Mouse (Mus musculus): ENCODE results near the gene Sox18. TPM values are rescaled to one million over a fixed set of nuclear protein-coding genes. Genes with fewer than 3 reads are reported as not detected.

The Sox18 gene
- polyA plus RNA-seq, 1 experiment from 2014 or later: 18.6 TPM

DNA sequence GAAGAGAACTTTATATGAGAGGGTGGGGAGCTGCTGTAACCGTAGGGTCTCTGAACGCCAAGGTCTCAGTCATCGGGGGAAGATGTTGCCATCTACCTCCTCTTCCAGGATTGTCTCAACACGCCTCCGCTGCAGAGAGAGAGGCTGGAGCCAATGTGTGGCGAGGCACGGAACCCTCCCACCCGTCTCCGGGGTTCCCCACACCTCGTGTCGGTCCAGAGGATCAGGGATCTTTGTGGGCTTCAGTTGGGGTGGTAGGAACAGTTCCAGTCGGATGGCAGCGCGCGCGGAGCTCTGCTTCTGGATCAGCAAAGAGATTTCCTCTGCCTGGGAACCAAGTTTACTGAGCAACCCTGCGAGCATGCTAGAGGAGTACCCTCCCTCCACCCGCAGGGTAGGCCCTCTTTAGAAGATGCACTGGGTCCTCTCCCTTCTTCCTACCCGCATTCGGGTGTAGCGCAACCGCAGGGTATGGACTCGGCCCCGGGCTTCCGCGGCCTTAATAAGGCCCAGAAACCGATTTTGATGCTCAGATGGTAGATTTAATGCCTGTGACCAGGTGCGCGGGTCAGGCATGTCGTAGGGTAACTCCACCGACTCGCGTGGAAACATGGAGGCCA is 25.5 kb upstream of the Sox18 start:
- H3K4me3 ChIP-seq (ENCODE audit: low read depth, low read length): no peak overlapping the region
- no peak overlapping the region for H3K9ac ChIP-seq (ENCODE audit: low read depth, low read length)
- H3K9me3 ChIP-seq (replicated peaks; ENCODE audit: control insufficient read depth, low read length): no peaks in the 10 kb centered on the region
- no peak for ATAC-seq (replicated peaks; ENCODE audit: insufficient number of reproducible peaks, low FRiP score, low TSS enrichment)
- no peak overlapping the region for H3K27ac ChIP-seq (ENCODE audit: low read depth, low read length)
- WGBS (ENCODE audit: insufficient replicate concordance): 52% methylated on average over 33 of the region's 33 CpGs
- H3K4me2 ChIP-seq: no peak overlapping the region
- no peaks in the 10 kb centered on the region for H3K36me3 ChIP-seq (ENCODE audit: control insufficient read depth, insufficient read depth, low read length)
- H3K4me1 ChIP-seq (ENCODE audit: control insufficient read depth, insufficient read depth, low read length): peaks cover 7% of the 10 kb centered on the region
- peaks cover 7% of the 10 kb centered on the region; the same call in 1 of the 2 replicates for H3K27me3 ChIP-seq (ENCODE audit: control insufficient read depth, insufficient read depth, low read length)

DNA sequence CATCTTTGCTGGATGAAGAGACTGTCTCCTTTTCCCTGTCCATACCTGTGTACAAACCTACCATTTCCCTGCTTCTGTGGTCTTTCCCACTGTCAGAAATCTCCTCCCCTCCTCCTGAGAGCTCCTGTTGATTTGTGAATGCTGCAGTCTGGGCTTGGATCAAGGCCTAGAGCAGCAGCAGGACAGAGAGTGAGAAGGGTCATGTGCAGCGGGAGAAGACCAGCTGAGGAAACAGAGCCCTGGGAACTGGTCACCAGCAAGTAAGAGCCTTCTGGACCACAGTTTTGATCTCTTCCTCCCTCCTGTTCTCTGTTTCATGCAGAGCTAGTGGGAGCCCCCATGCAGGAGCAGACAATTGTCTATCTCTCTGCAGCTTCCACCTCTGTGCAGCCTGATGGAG is 24.3 kb upstream of the Sox18 start:
- Histone ChIP-seq H3K4me3 (ENCODE audit: low read depth, low read length) (no peak overlapping the region), H3K4me2 (no peak overlapping the region), H3K27ac (ENCODE audit: low read depth, low read length) (no peak overlapping the region), H3K9ac (ENCODE audit: low read depth, low read length) (no peak overlapping the region), H3K4me1 (ENCODE audit: control insufficient read depth, insufficient read depth, low read length) (peaks cover 10% of the 10 kb centered on the region), H3K9me3 (replicated peaks; ENCODE audit: control insufficient read depth, low read length) (no peaks in the 10 kb centered on the region), H3K27me3 (ENCODE audit: control insufficient read depth, insufficient read depth, low read length) (peaks cover 7% of the 10 kb centered on the region; the same call in 1 of the 2 replicates), H3K36me3 (ENCODE audit: control insufficient read depth, insufficient read depth, low read length) (no peaks in the 10 kb centered on the region)
- WGBS (ENCODE audit: insufficient replicate concordance): 78% methylated on average over 1 of the region's 1 CpGs
- ATAC-seq (replicated peaks; ENCODE audit: insufficient number of reproducible peaks, low FRiP score, low TSS enrichment): no peak

DNA sequence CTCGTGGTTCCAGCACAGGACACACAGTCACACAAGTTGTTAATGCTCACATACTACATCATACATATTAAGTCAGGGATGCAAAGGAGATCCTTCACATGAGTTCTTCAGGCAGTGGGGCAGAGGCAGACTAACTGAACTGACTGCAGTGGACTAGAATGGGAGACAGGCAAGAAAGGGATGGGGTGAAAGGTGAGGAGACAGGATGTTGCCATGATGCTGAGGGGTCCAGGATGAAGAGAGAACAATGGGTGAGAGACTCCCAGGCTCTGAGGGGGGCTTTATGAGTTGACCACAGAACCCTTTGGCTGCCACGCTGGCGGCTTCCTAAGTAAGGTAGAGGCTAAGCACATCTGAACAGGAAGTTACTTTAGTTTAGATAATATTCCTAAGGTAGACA is 23.1 kb upstream of the Sox18 start:
- Histone ChIP-seq H3K36me3 (ENCODE audit: control insufficient read depth, insufficient read depth, low read length) (no peaks in the 10 kb centered on the region), H3K27me3 (ENCODE audit: control insufficient read depth, insufficient read depth, low read length) (peaks cover 7% of the 10 kb centered on the region; the same call in 1 of the 2 replicates), H3K9ac (ENCODE audit: low read depth, low read length) (peak overlapping the region; percentile 85; the same call in 1 of the 2 replicates), H3K27ac (ENCODE audit: low read depth, low read length) (no peak overlapping the region), H3K4me1 (ENCODE audit: control insufficient read depth, insufficient read depth, low read length) (peaks cover 10% of the 10 kb centered on the region), H3K9me3 (replicated peaks; ENCODE audit: control insufficient read depth, low read length) (no peaks in the 10 kb centered on the region), H3K4me2 (peak overlapping the region; percentile 95), H3K4me3 (ENCODE audit: low read depth, low read length) (no peak overlapping the region)
- no peak for ATAC-seq (replicated peaks; ENCODE audit: insufficient number of reproducible peaks, low FRiP score, low TSS enrichment)
- WGBS (ENCODE audit: insufficient replicate concordance): 88% methylated on average over 3 of the region's 3 CpGs

DNA sequence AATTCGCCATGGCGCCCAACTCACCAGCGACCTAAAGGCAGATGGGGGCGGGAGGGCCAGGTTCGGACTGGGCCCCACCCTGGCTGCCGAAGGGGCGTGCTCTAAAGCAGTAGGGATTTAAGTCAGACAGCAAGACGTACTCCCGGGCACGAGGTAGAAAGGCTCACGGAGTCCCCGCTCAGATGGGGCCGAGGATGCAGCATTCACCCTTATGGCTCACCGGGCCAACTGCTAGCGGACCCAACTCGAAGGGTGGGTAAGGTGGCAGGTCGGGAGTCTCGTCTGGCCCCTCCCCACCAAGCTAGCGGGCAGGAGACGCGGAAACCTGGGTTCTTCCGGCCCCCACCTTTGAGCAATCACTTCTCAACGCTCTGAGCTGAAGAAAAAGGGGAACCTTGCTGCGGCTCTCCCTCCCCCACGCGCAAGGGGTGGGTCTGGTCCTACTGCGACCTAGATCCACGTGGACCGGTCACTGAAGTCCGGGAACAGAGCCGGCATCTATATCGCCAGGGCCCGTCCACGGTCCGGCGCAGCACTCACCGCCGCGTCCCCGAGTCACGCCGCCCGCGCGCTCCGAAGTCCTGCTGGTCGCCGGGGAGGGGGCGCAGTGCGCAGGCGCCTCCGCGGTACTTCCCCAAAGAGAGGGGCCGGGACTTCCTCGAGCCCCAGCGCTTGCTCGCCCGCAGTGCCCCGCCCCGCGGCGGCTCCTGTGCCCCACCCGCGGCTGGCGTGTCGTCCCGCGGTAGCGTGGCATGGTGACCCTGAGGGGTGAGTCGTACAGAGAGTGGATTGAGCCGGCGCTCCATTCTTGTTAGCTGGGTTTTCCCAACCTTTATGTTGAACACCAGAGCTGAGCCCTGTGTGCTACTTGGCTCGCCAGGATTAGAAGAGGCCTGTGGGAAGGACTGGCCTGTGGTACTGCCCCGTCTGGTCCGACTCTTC is 22.2 kb upstream of the Sox18 start, which contains the start of gene Rgs19:
Rgs19 (minus strand) TSS at position 639 of the 942 bp plus-strand sequence.
- Histone ChIP-seq H3K9ac (ENCODE audit: low read depth, low read length) (peak within 1 kb of the TSS; percentile 85), H3K4me1 (ENCODE audit: control insufficient read depth, insufficient read depth, low read length) (peaks cover 10% of the 10 kb centered on the region), H3K36me3 (ENCODE audit: control insufficient read depth, insufficient read depth, low read length) (no peaks in the 10 kb centered on the region; the same call in 1 of the 2 replicates), H3K4me2 (peak within 1 kb of the TSS; percentile 95), H3K9me3 (replicated peaks; ENCODE audit: control insufficient read depth, low read length) (no peaks in the 10 kb centered on the region), H3K27me3 (ENCODE audit: control insufficient read depth, insufficient read depth, low read length) (peaks cover 7% of the 10 kb centered on the region; the same call in 1 of the 2 replicates), H3K27ac (ENCODE audit: low read depth, low read length) (peak within 1 kb of the TSS; percentile 59), H3K4me3 (ENCODE audit: low read depth, low read length) (peak within 1 kb of the TSS; percentile 69)
- WGBS (ENCODE audit: insufficient replicate concordance): under 1% methylated on average over 75 of the region's 75 CpGs
- peak; percentile 71 for ATAC-seq (replicated peaks; ENCODE audit: insufficient number of reproducible peaks, low FRiP score, low TSS enrichment)

DNA sequence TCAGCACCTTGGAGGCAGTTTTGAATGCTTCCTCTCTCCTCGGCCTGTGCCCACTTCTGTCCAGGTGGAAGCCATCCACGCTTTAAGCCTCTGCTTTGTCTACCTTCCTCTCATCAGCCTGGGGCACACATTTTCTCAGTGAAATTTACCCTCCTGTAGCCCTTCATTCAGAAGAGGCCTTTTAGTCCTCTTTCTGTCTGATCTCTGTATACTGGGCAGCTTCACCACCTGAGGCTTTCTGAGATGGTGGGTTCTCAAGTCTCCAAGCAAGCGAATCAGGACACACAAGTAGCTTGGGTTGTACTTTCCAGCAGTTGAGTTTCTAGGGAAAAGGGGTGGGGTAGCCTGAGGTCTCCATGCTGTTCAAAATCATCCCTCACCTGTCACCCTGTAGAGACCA is 20.9 kb upstream of the Sox18 start:
- Histone ChIP-seq H3K36me3 (ENCODE audit: control insufficient read depth, insufficient read depth, low read length) (peaks cover under 1% of the 10 kb centered on the region; the same call in 1 of the 2 replicates), H3K9me3 (replicated peaks; ENCODE audit: control insufficient read depth, low read length) (no peaks in the 10 kb centered on the region), H3K4me2 (peak overlapping the region; percentile 95), H3K27me3 (ENCODE audit: control insufficient read depth, insufficient read depth, low read length) (peaks cover 7% of the 10 kb centered on the region; the same call in 1 of the 2 replicates), H3K9ac (ENCODE audit: low read depth, low read length) (no peak overlapping the region), H3K27ac (ENCODE audit: low read depth, low read length) (no peak overlapping the region), H3K4me3 (ENCODE audit: low read depth, low read length) (no peak overlapping the region), H3K4me1 (ENCODE audit: control insufficient read depth, insufficient read depth, low read length) (peaks cover 10% of the 10 kb centered on the region)
- WGBS (ENCODE audit: insufficient replicate concordance): 83% methylated on average over 3 of the region's 3 CpGs
- no peak for ATAC-seq (replicated peaks; ENCODE audit: insufficient number of reproducible peaks, low FRiP score, low TSS enrichment)

DNA sequence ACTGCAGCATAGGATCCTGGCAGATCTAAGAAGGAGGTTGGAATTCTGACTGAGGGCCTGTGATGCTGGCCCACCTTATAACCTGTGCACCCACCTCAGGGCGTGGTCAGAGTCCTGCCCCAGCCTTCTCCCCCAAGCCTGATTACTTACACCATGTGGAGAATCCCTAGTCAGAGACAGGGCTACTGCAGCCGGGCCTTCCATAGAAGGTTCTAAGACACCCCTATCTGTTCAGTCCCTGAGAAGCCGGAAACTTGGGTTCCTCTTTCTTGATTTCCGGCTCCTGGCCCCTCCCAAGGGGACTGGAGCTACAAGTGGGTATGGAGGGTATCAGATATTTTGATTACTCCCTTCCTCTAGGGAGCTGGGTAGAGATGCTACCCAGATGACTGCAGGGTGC is 20.1 kb upstream of the Sox18 start:
- no peak overlapping the region for H3K4me2 ChIP-seq
- H3K9ac ChIP-seq (ENCODE audit: low read depth, low read length): no peak overlapping the region
- H3K4me3 ChIP-seq (ENCODE audit: low read depth, low read length): 0 out of 2 replicates have a peak overlapping the region, but pooled peaks have one; percentile 1
- no peaks in the 10 kb centered on the region for H3K9me3 ChIP-seq (replicated peaks; ENCODE audit: control insufficient read depth, low read length)
- 83% methylated on average over 4 of the region's 4 CpGs for WGBS (ENCODE audit: insufficient replicate concordance)
- peaks cover 3% of the 10 kb centered on the region; the same call in 1 of the 2 replicates for H3K27me3 ChIP-seq (ENCODE audit: control insufficient read depth, insufficient read depth, low read length)
- H3K27ac ChIP-seq (ENCODE audit: low read depth, low read length): no peak overlapping the region
- peaks cover 10% of the 10 kb centered on the region for H3K4me1 ChIP-seq (ENCODE audit: control insufficient read depth, insufficient read depth, low read length)
- no peak for ATAC-seq (replicated peaks; ENCODE audit: insufficient number of reproducible peaks, low FRiP score, low TSS enrichment)
- peaks cover 2% of the 10 kb centered on the region; the same call in 1 of the 2 replicates for H3K36me3 ChIP-seq (ENCODE audit: control insufficient read depth, insufficient read depth, low read length)

DNA sequence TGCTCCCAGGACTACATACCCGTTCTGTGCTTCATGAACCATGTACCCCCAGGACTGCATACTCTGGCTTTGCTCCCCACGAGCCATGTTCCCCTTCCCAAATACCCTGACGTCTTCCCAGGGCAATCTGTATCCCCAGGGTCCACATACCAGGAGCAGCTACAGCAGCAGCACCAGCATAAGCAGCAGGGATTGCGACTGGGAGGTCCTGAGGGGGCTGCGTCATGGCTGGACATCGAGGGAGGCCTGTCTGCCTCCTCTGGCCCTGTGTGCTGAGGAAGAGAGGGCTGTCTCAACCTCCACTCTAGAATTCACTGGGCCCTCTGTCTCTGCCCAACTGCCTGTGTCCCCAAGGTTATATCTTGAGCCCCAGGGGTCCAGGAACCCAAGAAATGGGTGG is 19.6 kb upstream of the Sox18 start:
- 78% methylated on average over 6 of the region's 6 CpGs for WGBS (ENCODE audit: insufficient replicate concordance)
- Histone ChIP-seq H3K9me3 (replicated peaks; ENCODE audit: control insufficient read depth, low read length) (no peaks in the 10 kb centered on the region), H3K4me2 (no peak overlapping the region), H3K4me3 (ENCODE audit: low read depth, low read length) (no peak overlapping the region), H3K36me3 (ENCODE audit: control insufficient read depth, insufficient read depth, low read length) (peaks cover 5% of the 10 kb centered on the region; the same call in 1 of the 2 replicates), H3K27ac (ENCODE audit: low read depth, low read length) (no peak overlapping the region), H3K27me3 (ENCODE audit: control insufficient read depth, insufficient read depth, low read length) (peaks cover 3% of the 10 kb centered on the region; the same call in 1 of the 2 replicates), H3K9ac (ENCODE audit: low read depth, low read length) (no peak overlapping the region), H3K4me1 (ENCODE audit: control insufficient read depth, insufficient read depth, low read length) (peaks cover 10% of the 10 kb centered on the region)
- no peak for ATAC-seq (replicated peaks; ENCODE audit: insufficient number of reproducible peaks, low FRiP score, low TSS enrichment)

DNA sequence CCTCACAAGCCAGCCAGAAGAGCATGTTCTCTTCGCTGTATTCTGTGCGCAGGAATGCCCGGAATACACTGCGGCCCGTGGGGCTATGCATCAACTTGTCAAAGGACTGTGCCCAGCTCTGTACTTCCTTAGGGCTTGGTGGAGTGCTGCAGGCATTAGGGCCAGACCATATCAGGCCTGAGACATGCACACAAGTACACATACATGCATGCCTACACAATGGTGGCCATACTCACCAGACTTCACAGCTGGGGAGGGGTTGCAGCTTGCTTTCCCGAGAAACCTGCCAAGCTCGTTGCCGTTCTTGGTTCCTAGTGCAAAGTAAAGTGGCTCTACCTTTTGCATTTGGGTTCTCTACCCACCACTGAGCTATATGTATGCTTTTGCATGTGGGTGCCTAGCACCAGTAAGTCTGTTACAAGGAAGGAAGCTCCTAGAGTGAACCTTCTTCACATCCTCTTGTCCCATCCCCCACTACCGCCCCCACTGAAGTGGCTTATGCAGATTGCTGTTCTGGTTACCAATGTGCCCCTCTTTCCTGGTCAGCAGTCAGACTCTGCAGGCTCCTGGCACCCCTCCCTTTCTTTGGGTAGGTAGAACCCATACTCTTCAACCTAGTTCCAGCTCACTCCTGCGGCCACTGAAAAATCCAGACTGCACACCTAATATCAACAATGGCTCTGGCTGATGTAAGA is 18.2 kb upstream of the Sox18 start:
- no peak for ATAC-seq (replicated peaks; ENCODE audit: insufficient number of reproducible peaks, low FRiP score, low TSS enrichment)
- 82% methylated on average over 10 of the region's 10 CpGs for WGBS (ENCODE audit: insufficient replicate concordance)
- Histone ChIP-seq H3K9me3 (replicated peaks; ENCODE audit: control insufficient read depth, low read length) (no peaks in the 10 kb centered on the region), H3K36me3 (ENCODE audit: control insufficient read depth, insufficient read depth, low read length) (peaks cover 5% of the 10 kb centered on the region; the same call in 1 of the 2 replicates), H3K4me2 (no peak overlapping the region), H3K4me1 (ENCODE audit: control insufficient read depth, insufficient read depth, low read length) (peaks cover 10% of the 10 kb centered on the region), H3K9ac (ENCODE audit: low read depth, low read length) (no peak overlapping the region), H3K27ac (ENCODE audit: low read depth, low read length) (no peak overlapping the region), H3K4me3 (ENCODE audit: low read depth, low read length) (no peak overlapping the region), H3K27me3 (ENCODE audit: control insufficient read depth, insufficient read depth, low read length) (no peaks in the 10 kb centered on the region)
